Mouse (Mus musculus) CH12.LX (cell line): ENCODE results near the gene Gstm1.

Experiments used
- BHLHE40 ChIP-seq: IDR thresholded peaks from 2 replicates; pipeline ENCODE4 v1.6.1; 2011; ENCODE audit warnings: mild to moderate bottlenecking, low read depth, low read length, improper control_type of control experiment
- CTCF ChIP-seq, 2 experiments: IDR thresholded peaks in 1 of 2; conservative IDR thresholded peaks in 1 of 2; 2 replicates each; pipeline ENCODE4 v1.5.1; 2011 to 2012; ENCODE audit warnings: low read depth in 2 of 2, low read length in 2 of 2, improper control_type of control experiment in 1 of 2, inconsistent platforms in 1 of 2, mild to moderate bottlenecking in 1 of 2, moderate library complexity in 1 of 2
- EP300 ChIP-seq: IDR thresholded peaks from 2 replicates; pipeline ENCODE4 v1.6.1; 2011; ENCODE audit warnings: low read length, improper control_type of control experiment
- ETS1 ChIP-seq: conservative IDR thresholded peaks from 2 replicates; pipeline ENCODE4 v1.6.1; 2012; ENCODE audit warnings: low read depth, mild to moderate bottlenecking, inconsistent platforms, low read length, improper control_type of control experiment, moderate library complexity
- HCFC1 ChIP-seq: IDR thresholded peaks from 2 replicates; pipeline ENCODE4 v1.6.1; 2012; ENCODE audit warnings: low read depth, mild to moderate bottlenecking, inconsistent platforms, low read length, improper control_type of control experiment
- MAX ChIP-seq: IDR thresholded peaks from 2 replicates; pipeline ENCODE4 v1.6.1; 2011; ENCODE audit warnings: low read length, improper control_type of control experiment
- MEF2A ChIP-seq: IDR thresholded peaks from 2 replicates; pipeline ENCODE4 v1.6.1; 2014; ENCODE audit warnings: low read depth, mild to moderate bottlenecking, inconsistent platforms, low read length, improper control_type of control experiment, borderline replicate concordance
- POLR2A ChIP-seq: IDR thresholded peaks from 2 replicates; pipeline ENCODE4 v1.6.1; 2011; ENCODE audit warnings: low read depth, mild to moderate bottlenecking, improper control_type of control experiment, low read length
- POLR2AphosphoS2 ChIP-seq: IDR thresholded peaks from 2 replicates; pipeline ENCODE4 v1.6.1; 2011; ENCODE audit warnings: low read depth, low read length, improper control_type of control experiment
- RAD21 ChIP-seq: IDR thresholded peaks from 2 replicates; pipeline ENCODE4 v1.6.1; 2011; ENCODE audit warnings: low read depth, mild to moderate bottlenecking, low read length, improper control_type of control experiment, moderate library complexity
- USF1 ChIP-seq: IDR thresholded peaks from 2 replicates; pipeline ENCODE4 v1.6.1; 2014; ENCODE audit warnings: low read depth, mild to moderate bottlenecking, inconsistent platforms, low read length, improper control_type of control experiment
- USF2 ChIP-seq: conservative IDR thresholded peaks from 2 replicates; pipeline ENCODE4 v1.6.1; 2011; ENCODE audit warnings: low read depth, low read length, improper control_type of control experiment

DNA sequence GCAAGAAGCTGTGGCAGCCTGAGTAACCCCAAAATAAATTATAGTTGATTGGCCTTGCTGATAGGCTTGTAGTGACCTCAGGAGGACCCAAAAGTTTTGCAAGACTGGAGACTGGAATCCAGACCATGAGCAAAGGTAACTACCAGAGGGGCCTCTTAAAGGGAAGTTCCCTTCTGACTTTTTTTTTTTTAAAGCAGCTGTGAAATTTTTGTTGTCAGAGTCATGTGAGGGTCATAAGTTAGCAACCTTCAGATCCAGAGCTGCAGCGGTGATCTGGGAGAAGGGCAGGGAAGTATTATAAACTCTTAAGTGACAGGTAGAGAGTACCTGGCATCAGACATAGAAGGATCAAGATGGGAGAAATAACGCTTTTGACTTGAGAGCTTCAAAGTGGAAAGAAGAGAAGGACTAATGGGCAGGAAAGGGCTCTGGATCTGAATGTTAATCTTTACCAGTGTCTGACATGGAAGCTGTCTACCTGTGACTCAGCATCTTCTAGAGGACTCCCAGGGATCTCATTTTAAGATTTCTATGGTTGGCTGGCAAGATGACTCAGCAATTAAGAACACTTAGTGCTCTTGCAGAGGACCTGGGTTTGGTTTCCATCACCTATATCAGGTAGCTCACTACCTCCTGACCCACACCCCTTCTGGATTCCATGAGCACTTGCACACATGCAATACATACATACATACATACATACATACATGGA is 29.3 kb upstream of the Gstm1 start:
- no peak for TF ChIP-seq CTCF (conservative IDR thresholded peaks at IDR 0.05 in 1 of 2, IDR thresholded peaks at IDR 0.05 in 1 of 2; ENCODE audit: low read depth in 2 of 2, low read length in 2 of 2)
- peak; percentile 71 for TF ChIP-seq ETS1
- TF ChIP-seq HCFC1, result 0 out of 2 replicates have a peak, but pooled peaks have one; percentile 35
- TF ChIP-seq MEF2A, result peak; percentile 50; the same call in 1 of the 2 replicates
- TF ChIP-seq USF2, result no peak
- TF ChIP-seq POLR2A, result no peak
- peak; percentile 13; the same call in 1 of the 2 replicates for TF ChIP-seq USF1
- TF ChIP-seq EP300, result peak; percentile 67
- no peak for TF ChIP-seq POLR2AphosphoS2
- TF ChIP-seq MAX, result no peak
- peak; percentile 77 for TF ChIP-seq BHLHE40
- no peak for TF ChIP-seq RAD21
